Mouse (Mus musculus): ENCODE measurements around the gene Ptprcap. TPM values are rescaled to one million over a fixed set of nuclear protein-coding genes. Genes with fewer than 3 reads are reported as not detected.

The Ptprcap gene
- total and polyA plus RNA-seq, 3 experiments, result 2.5 to 57.6 (median 5.7) TPM

DNA sequence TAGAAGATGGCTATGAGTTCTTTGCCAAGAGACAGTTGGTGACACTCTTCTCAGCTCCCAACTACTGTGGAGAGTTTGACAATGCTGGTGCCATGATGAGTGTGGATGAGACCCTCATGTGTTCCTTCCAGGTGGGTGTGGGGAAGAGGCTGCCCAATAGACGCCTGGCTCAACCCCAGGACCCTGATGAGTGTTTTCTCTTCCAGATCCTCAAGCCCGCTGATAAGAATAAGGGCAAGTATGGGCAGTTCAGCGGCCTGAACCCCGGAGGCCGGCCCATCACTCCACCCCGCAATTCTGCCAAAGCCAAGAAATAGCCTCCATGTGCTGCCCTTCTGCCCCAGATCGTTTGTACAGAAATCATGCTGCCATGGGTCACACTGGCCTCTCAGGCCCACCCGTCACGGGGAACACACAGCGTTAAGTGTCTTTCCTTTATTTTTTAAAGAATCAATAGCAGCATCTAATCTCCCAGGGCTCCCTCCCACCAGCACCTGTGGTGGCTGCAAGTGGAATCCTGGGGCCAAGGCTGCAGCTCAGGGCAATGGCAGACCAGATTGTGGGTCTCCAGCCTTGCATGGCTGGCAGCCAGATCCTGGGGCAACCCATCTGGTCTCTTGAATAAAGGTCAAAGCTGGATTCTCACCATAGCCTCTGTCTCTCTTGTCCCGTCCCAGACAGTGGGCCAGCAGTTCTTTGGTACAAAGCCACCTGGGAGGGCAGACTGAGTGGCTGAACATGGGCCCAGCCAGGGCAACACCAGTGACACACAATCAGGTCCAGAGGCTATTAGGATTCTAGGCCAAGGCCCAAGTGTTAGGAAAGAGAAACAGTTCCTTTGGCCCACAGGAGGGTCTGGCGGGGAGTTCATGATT, 41.6 kb downstream of the Ptprcap start:
- DNase-seq, result peak; percentile 64

DNA sequence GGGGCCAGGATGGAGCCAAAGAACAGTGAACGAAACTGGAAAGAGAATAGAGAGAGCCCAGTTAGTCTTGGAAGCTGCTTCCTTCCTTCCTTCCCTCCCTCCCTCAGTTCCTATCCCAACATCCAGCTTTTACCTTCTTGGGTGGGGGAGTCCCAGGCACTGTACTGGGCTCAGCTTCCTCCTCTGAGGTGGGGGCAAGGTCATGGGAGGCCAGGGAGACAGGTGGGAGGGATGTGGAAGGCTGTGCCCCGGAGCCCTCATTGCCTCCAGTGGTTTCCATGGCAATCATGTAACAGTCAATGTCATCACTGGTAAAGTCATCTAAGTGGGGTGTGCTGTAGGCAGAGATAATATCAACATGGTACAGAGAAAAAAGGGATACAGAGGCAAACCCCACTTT, 42.6 kb downstream of the Ptprcap start:
- DNase-seq, result no peak

GRCm38 (mm10) chr19:4196548-4196947, 43.1 kb downstream of the Ptprcap start:
- peak; percentile 43 for DNase-seq

- DNase-seq, result no peak
These were observed 43.8 kb downstream of the Ptprcap start for GRCm38 (mm10) chr19:4197180-4197579.

- peak; percentile 96 for DNase-seq
These were observed 48.0 kb downstream of the Ptprcap start, which contains the start of gene Rad9a for GRCm38 (mm10) chr19:4201291-4201909. Gene Rad9a, minus strand, starts transcription at chr19:4201662.

GRCm38 (mm10) chr19:4202149-4202548, 48.7 kb downstream of the Ptprcap start:
- no peak for DNase-seq

DNA sequence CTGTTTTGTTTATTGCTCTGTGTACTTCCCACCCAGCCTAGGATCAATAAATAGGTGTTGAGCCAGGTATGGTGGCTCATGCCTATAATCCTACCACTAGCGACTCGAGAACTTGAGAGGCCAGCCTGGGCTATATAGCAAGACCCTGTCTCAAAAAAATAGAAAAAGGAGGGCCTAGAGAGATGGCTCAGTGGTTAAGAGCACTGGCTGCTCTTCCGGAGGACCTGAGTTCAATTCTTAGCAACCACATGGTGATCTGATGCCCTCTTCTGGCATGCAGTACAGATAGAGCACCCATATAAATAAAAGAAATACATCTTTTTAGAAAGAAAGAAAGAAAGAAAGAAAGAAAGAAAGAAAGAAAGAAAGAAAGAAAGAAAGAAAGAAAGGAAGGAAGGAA, 49.7 kb downstream of the Ptprcap start:
- DNase-seq, result no peak

- no peak for DNase-seq
These were observed 50.4 kb downstream of the Ptprcap start for GRCm38 (mm10) chr19:4203604-4204326.

- no peak for DNase-seq
These were observed 51.5 kb downstream of the Ptprcap start for GRCm38 (mm10) chr19:4204889-4205288.

Other genes starting within 250 kb of the Ptprcap start
Only the 30 nearest of the 34 such genes appear.
- 10 to 100 TPM; 48.3 to 59.2 TPM for gene Unc93b1, start 218.4 kb upstream of the Ptprcap start, total RNA-seq (2021)
- gene Unc93b1, start 218.4 kb upstream of the Ptprcap start, polyA plus RNA-seq (2012; rRNA removed), result 180 and 186 TPM in 2 replicates
- under 1 TPM; 0.38 to 0.63 TPM for gene Aldh3b3, start 195.0 kb upstream of the Ptprcap start, total RNA-seq (2021)
- 0.43 and 0.54 TPM in 2 replicates for gene Aldh3b3, start 195.0 kb upstream of the Ptprcap start, polyA plus RNA-seq (2012; rRNA removed)
- 10 to 100 TPM; 12.2 to 15.2 TPM for gene Aldh3b2, start 181.3 kb upstream of the Ptprcap start, total RNA-seq (2021)
- 4.0 and 7.6 TPM in 2 replicates for gene Aldh3b2, start 181.3 kb upstream of the Ptprcap start, polyA plus RNA-seq (2012; rRNA removed)
- gene Acy3, start 167.0 kb upstream of the Ptprcap start, total RNA-seq (2021), result 10 to 100 TPM; 16.5 to 22.7 TPM
- gene Acy3, start 167.0 kb upstream of the Ptprcap start, polyA plus RNA-seq (2012; rRNA removed), result 80.5 and 96.1 TPM in 2 replicates
- not detected for gene Tbx10, start 160.9 kb upstream of the Ptprcap start, total RNA-seq (2021)
- gene Tbx10, start 160.9 kb upstream of the Ptprcap start, polyA plus RNA-seq (2012; rRNA removed), result not detected in 2 replicates
- 10 to 100 TPM; 25.1 to 27.0 TPM for gene Nudt8, start 153.0 kb upstream of the Ptprcap start, total RNA-seq (2021)
- 36.7 and 65.9 TPM in 2 replicates for gene Nudt8, start 153.0 kb upstream of the Ptprcap start, polyA plus RNA-seq (2012; rRNA removed)
- gene Gm49405, start 153.0 kb upstream of the Ptprcap start, total RNA-seq (2021), result under 1 TPM; 0.55 to 0.69 TPM
- 1.3 and 2.0 TPM in 2 replicates for gene Gm49405, start 153.0 kb upstream of the Ptprcap start, polyA plus RNA-seq (2012; rRNA removed)
- gene Doc2g, start 150.3 kb upstream of the Ptprcap start, total RNA-seq (2021), result 1 to 10 TPM; 1.1 to 1.8 TPM
- gene Doc2g, start 150.3 kb upstream of the Ptprcap start, polyA plus RNA-seq (2012; rRNA removed), result 6.2 and 9.3 TPM in 2 replicates
- gene Ndufv1, start 140.8 kb upstream of the Ptprcap start, total RNA-seq (2021), result 100 to 1,000 TPM; 260 to 445 TPM
- gene Ndufv1, start 140.8 kb upstream of the Ptprcap start, polyA plus RNA-seq (2012; rRNA removed), result 145 and 150 TPM in 2 replicates
- 100 to 1,000 TPM; 401 to 452 TPM for gene Gstp1, start 115.6 kb upstream of the Ptprcap start, total RNA-seq (2021)
- gene Gstp1, start 115.6 kb upstream of the Ptprcap start, polyA plus RNA-seq (2012; rRNA removed), result 752 and 925 TPM in 2 replicates
- 10 to 100 TPM; 57.2 to 61.4 TPM for gene Gstp2, start 107.6 kb upstream of the Ptprcap start, total RNA-seq (2021)
- gene Gstp2, start 107.6 kb upstream of the Ptprcap start, polyA plus RNA-seq (2012; rRNA removed), result 7.9 and 13.8 TPM in 2 replicates
- gene Gstp3, start 94.0 kb upstream of the Ptprcap start, total RNA-seq (2021), result 1 to 10 TPM in 1 of 2 experiments, under 1 TPM in 1; 0.62 to 2.3 TPM
- gene Gstp3, start 94.0 kb upstream of the Ptprcap start, polyA plus RNA-seq (2012; rRNA removed), result 0.79 and 0.83 TPM in 2 replicates
- gene Cabp2, start 72.0 kb upstream of the Ptprcap start, total RNA-seq (2021), result not detected
- gene Cabp2, start 72.0 kb upstream of the Ptprcap start, polyA plus RNA-seq (2012; rRNA removed), result not detected in 2 replicates
- 100 to 1,000 TPM; 128 to 131 TPM for gene Cdk2ap2, start 56.4 kb upstream of the Ptprcap start, total RNA-seq (2021)
- gene Cdk2ap2, start 56.4 kb upstream of the Ptprcap start, polyA plus RNA-seq (2012; rRNA removed), result 339 and 371 TPM in 2 replicates
- 10 to 100 TPM; 87.4 to 87.6 TPM for gene Pitpnm1, start 53.6 kb upstream of the Ptprcap start, total RNA-seq (2021)
- 164 and 171 TPM in 2 replicates for gene Pitpnm1, start 53.6 kb upstream of the Ptprcap start, polyA plus RNA-seq (2012; rRNA removed)
- 100 to 1,000 TPM; 102 to 134 TPM for gene Aip, start 27.7 kb upstream of the Ptprcap start, total RNA-seq (2021)
- gene Aip, start 27.7 kb upstream of the Ptprcap start, polyA plus RNA-seq (2012; rRNA removed), result 89.5 and 99.3 TPM in 2 replicates
- gene Gpr152, start 13.8 kb upstream of the Ptprcap start, total RNA-seq (2021), result under 1 TPM; 0.09 to 0.17 TPM
- 0.10 and 0.18 TPM in 2 replicates for gene Gpr152, start 13.8 kb upstream of the Ptprcap start, polyA plus RNA-seq (2012; rRNA removed)
- under 1 TPM; 0.29 to 0.69 TPM for gene Cabp4, start 9.6 kb upstream of the Ptprcap start, total RNA-seq (2021)
- 0.12 and 0.26 TPM in 2 replicates for gene Cabp4, start 9.6 kb upstream of the Ptprcap start, polyA plus RNA-seq (2012; rRNA removed)
- 100 to 1,000 TPM; 154 to 202 TPM for gene Coro1b, start 5.0 kb upstream of the Ptprcap start, total RNA-seq (2021)
- gene Coro1b, start 5.0 kb upstream of the Ptprcap start, polyA plus RNA-seq (2012; rRNA removed), result 199 and 225 TPM in 2 replicates
- 10 to 100 TPM; 27.6 to 39.5 TPM for gene Rps6kb2, start 9.8 kb downstream of the Ptprcap start, total RNA-seq (2021)
- gene Rps6kb2, start 9.8 kb downstream of the Ptprcap start, polyA plus RNA-seq (2012; rRNA removed), result 48.3 and 60.8 TPM in 2 replicates
- 1 to 10 TPM; 2.9 to 5.8 TPM for gene Carns1, start 21.9 kb downstream of the Ptprcap start, total RNA-seq (2021)
- 3.8 and 5.1 TPM in 2 replicates for gene Carns1, start 21.9 kb downstream of the Ptprcap start, polyA plus RNA-seq (2012; rRNA removed)
- under 1 TPM in 1 of 2 experiments, not detected in 1; 0.97 TPM for gene Tbc1d10c, start 37.7 kb downstream of the Ptprcap start, total RNA-seq (2021)
- 2.1 and 4.8 TPM in 2 replicates for gene Tbc1d10c, start 37.7 kb downstream of the Ptprcap start, polyA plus RNA-seq (2012; rRNA removed)
- gene Ppp1ca, start 38.5 kb downstream of the Ptprcap start, total RNA-seq (2021), result 100 to 1,000 TPM; 342 to 392 TPM
- gene Ppp1ca, start 38.5 kb downstream of the Ptprcap start, polyA plus RNA-seq (2012; rRNA removed), result 443 and 514 TPM in 2 replicates
- 10 to 100 TPM in 1 of 2 experiments, 1 to 10 TPM in 1; 6.9 to 12.3 TPM for gene Rad9a, start 48.1 kb downstream of the Ptprcap start, total RNA-seq (2021)
- gene Rad9a, start 48.1 kb downstream of the Ptprcap start, polyA plus RNA-seq (2012; rRNA removed), result 16.4 and 17.2 TPM in 2 replicates
- gene Clcf1, start 60.6 kb downstream of the Ptprcap start, total RNA-seq (2021), result 1 to 10 TPM; 5.5 to 9.0 TPM
- gene Clcf1, start 60.6 kb downstream of the Ptprcap start, polyA plus RNA-seq (2012; rRNA removed), result 16.3 and 19.3 TPM in 2 replicates
- gene AC109138.7, start 60.8 kb downstream of the Ptprcap start, total RNA-seq (2021), result not detected
- not detected in 2 replicates for gene AC109138.7, start 60.8 kb downstream of the Ptprcap start, polyA plus RNA-seq (2012; rRNA removed)
- 10 to 100 TPM; 41.9 to 52.3 TPM for gene Pold4, start 78.3 kb downstream of the Ptprcap start, total RNA-seq (2021)
- 112 and 146 TPM in 2 replicates for gene Pold4, start 78.3 kb downstream of the Ptprcap start, polyA plus RNA-seq (2012; rRNA removed)
- 10 to 100 TPM; 30.9 to 34.4 TPM for gene Ssh3, start 115.6 kb downstream of the Ptprcap start, total RNA-seq (2021)
- 67.4 and 86.6 TPM in 2 replicates for gene Ssh3, start 115.6 kb downstream of the Ptprcap start, polyA plus RNA-seq (2012; rRNA removed)
- 1 to 10 TPM; 2.5 to 5.7 TPM for gene Ankrd13d, start 129.5 kb downstream of the Ptprcap start, total RNA-seq (2021)
- 5.4 and 8.3 TPM in 2 replicates for gene Ankrd13d, start 129.5 kb downstream of the Ptprcap start, polyA plus RNA-seq (2012; rRNA removed)
- 10 to 100 TPM; 49.1 to 49.7 TPM for gene Grk2, start 152.6 kb downstream of the Ptprcap start, total RNA-seq (2021)
- gene Grk2, start 152.6 kb downstream of the Ptprcap start, polyA plus RNA-seq (2012; rRNA removed), result 60.4 and 62.6 TPM in 2 replicates